Comparison of ENCODE assay signal across 16 mouse cellular contexts in genomic region chr4:140143884-140144525, GRCm38 (mm10).
DNase-seq lines count a peak whose midpoint lies in the region; ATAC-seq and TF ChIP-seq lines count a peak whose summit lies in the region.
"Had no signal": no experiment of that assay in that cellular context is flagged by ENCODE, and none has a peak within 500 bp of the region (broad histone marks: within the 10 kb centered on the region; RNA-seq: fewer than 3 reads in every experiment).

No protein-coding gene starts in this region.

- no peak for DNase-seq in liver, embryonic 14.5 days (ENCODE audit: low read depth in 3 of 3, low spot score in 3 of 3)
- no peak for DNase-seq in liver, embryonic 11.5 days (ENCODE audit: low spot score)
- DNase-seq in ZHBTc4 (ENCODE audit: low read depth, low spot score) = peak; percentile 78
- DNase-seq in spleen, postnatal 4 days (ENCODE audit: low spot score in 2 of 2) = no peak
- DNase-seq in adrenal gland, postnatal 4 days (ENCODE audit: low spot score in 2 of 2) = no peak
- DNase-seq: cerebellum, adult 11-12 months; gastrocnemius, postnatal 10 days; kidney, postnatal 4 days had no signal

- H3K4me1 ChIP-seq in intestine, postnatal 0 days (replicated peaks; ENCODE audit: control insufficient read depth, insufficient read depth, low read length) = no peaks in the 10 kb centered on the region
- H3K4me1 ChIP-seq in intestine, embryonic 15.5 days (replicated peaks) = no peaks in the 10 kb centered on the region
- no peaks in the 10 kb centered on the region for H3K4me1 ChIP-seq in liver, embryonic 14.5 days (replicated peaks; ENCODE audit: control insufficient read depth in 2 of 2, insufficient read depth in 2 of 2, low read length in 1 of 2)
- no peaks in the 10 kb centered on the region for H3K4me1 ChIP-seq in liver, embryonic 11.5 days (replicated peaks; ENCODE audit: control insufficient read depth, insufficient read depth, low read length)
- peaks cover 73% of the 10 kb centered on the region for H3K4me1 ChIP-seq in E14TG2a.4 (replicated peaks; ENCODE audit: low read depth, low read length)
- H3K4me1 ChIP-seq: lung, embryonic 15.5 days had no signal

- H3K27ac ChIP-seq in intestine, postnatal 0 days (ENCODE audit: low read depth, low read length) = no peak overlapping the region
- H3K27ac ChIP-seq in intestine, embryonic 15.5 days = no peak overlapping the region
- H3K27ac ChIP-seq in liver, embryonic 14.5 days = no peak overlapping the region
- no peak overlapping the region for H3K27ac ChIP-seq in liver, embryonic 11.5 days (ENCODE audit: low read depth, low read length)
- H3K27ac ChIP-seq: embryonic facial prominence, embryonic 15.5 days; forebrain, embryonic 12.5 days; heart, embryonic 13.5 days; lung, embryonic 15.5 days had no signal

- no peak overlapping the region for H3K4me2 ChIP-seq in intestine, postnatal 0 days (replicated peaks; ENCODE audit: low read depth)
- no peak overlapping the region for H3K4me2 ChIP-seq in intestine, embryonic 15.5 days (replicated peaks)
- H3K4me2 ChIP-seq in liver, embryonic 14.5 days (ENCODE audit: low read depth) = no peak overlapping the region
- H3K4me2 ChIP-seq in liver, embryonic 11.5 days = no peak overlapping the region
- H3K4me2 ChIP-seq: embryonic facial prominence, embryonic 15.5 days; forebrain, embryonic 12.5 days; heart, embryonic 13.5 days; lung, embryonic 15.5 days had no signal

- peak; percentile 33 for TF ChIP-seq CTCF in intestine, postnatal 0 days (IDR thresholded peaks at IDR 0.05; ENCODE audit: low read depth)
- TF ChIP-seq CTCF in liver, embryonic 14.5 days (IDR thresholded peaks at IDR 0.05; ENCODE audit: low read depth) = peak; percentile 35; the same call in 1 of the 2 replicates
- peak; percentile 79 for TF ChIP-seq CTCF in E14TG2a.4 (conservative IDR thresholded peaks at IDR 0.05; ENCODE audit: low read length)

- no peaks in the 10 kb centered on the region for H3K36me3 ChIP-seq in intestine, postnatal 0 days (ENCODE audit: control insufficient read depth, insufficient read depth)
- no peaks in the 10 kb centered on the region for H3K36me3 ChIP-seq in intestine, embryonic 15.5 days
- no peaks in the 10 kb centered on the region for H3K36me3 ChIP-seq in liver, embryonic 14.5 days (replicated peaks; ENCODE audit: control insufficient read depth, insufficient read depth, low read depth)
- H3K36me3 ChIP-seq in liver, embryonic 11.5 days (ENCODE audit: control insufficient read depth, insufficient read depth, low read length) = no peaks in the 10 kb centered on the region
- no peaks in the 10 kb centered on the region for H3K36me3 ChIP-seq in E14TG2a.4 (ENCODE audit: insufficient read depth, low read length)
- H3K36me3 ChIP-seq: embryonic facial prominence, embryonic 15.5 days; forebrain, embryonic 12.5 days; heart, embryonic 13.5 days; lung, embryonic 15.5 days had no signal

- WGBS in intestine, postnatal 0 days = 86% methylated on average over 10 of the region's 10 CpGs
- WGBS in intestine, embryonic 15.5 days = 84% methylated on average over 10 of the region's 10 CpGs
- 69% methylated on average over 10 of the region's 10 CpGs for WGBS in liver, embryonic 14.5 days (ENCODE audit: insufficient replicate concordance)
- WGBS in liver, embryonic 11.5 days = 86% methylated on average over 10 of the region's 10 CpGs

- H3K4me3 ChIP-seq in intestine, postnatal 0 days (ENCODE audit: low read depth, low read length) = no peak overlapping the region
- no peak overlapping the region for H3K4me3 ChIP-seq in intestine, embryonic 15.5 days (replicated peaks)
- H3K4me3 ChIP-seq in liver, embryonic 14.5 days (ENCODE audit: insufficient read depth in 1 of 2, low read depth in 2 of 2, low read length in 2 of 2) = no peak overlapping the region
- H3K4me3 ChIP-seq in liver, embryonic 11.5 days (ENCODE audit: low read depth, low read length) = no peak overlapping the region
- H3K4me3 ChIP-seq in E14TG2a.4 (replicated peaks; ENCODE audit: low read length) = no peak overlapping the region
- H3K4me3 ChIP-seq: embryonic facial prominence, embryonic 15.5 days; forebrain, embryonic 12.5 days; heart, embryonic 13.5 days; lung, embryonic 15.5 days had no signal

- no peaks in the 10 kb centered on the region for H3K9me3 ChIP-seq in intestine, postnatal 0 days (ENCODE audit: control insufficient read depth)
- no peaks in the 10 kb centered on the region for H3K9me3 ChIP-seq in intestine, embryonic 15.5 days
- H3K9me3 ChIP-seq in liver, embryonic 14.5 days (ENCODE audit: control insufficient read depth, low read length) = no peaks in the 10 kb centered on the region
- no peaks in the 10 kb centered on the region for H3K9me3 ChIP-seq in liver, embryonic 11.5 days (ENCODE audit: control insufficient read depth, low read length)
- H3K9me3 ChIP-seq in E14TG2a.4 (ENCODE audit: low read length) = peaks cover 6% of the 10 kb centered on the region
- H3K9me3 ChIP-seq: embryonic facial prominence, embryonic 15.5 days; forebrain, embryonic 12.5 days; lung, embryonic 15.5 days had no signal

- ATAC-seq in intestine, postnatal 0 days = no peak
- ATAC-seq in intestine, embryonic 15.5 days = no peak
- no peak for ATAC-seq in liver, embryonic 14.5 days (ENCODE audit: insufficient read depth)
- ATAC-seq in liver, embryonic 11.5 days (replicated peaks; ENCODE audit: low FRiP score) = no peak
- ATAC-seq: intestine, embryonic 16.5 days had no signal

- TF ChIP-seq EP300 in liver, embryonic 14.5 days (IDR thresholded peaks at IDR 0.05; ENCODE audit: low read depth) = no peak

- H3K27me3 ChIP-seq in intestine, postnatal 0 days (replicated peaks; ENCODE audit: control insufficient read depth, insufficient read depth, low read length) = no peaks in the 10 kb centered on the region
- H3K27me3 ChIP-seq in intestine, embryonic 15.5 days (replicated peaks) = no peaks in the 10 kb centered on the region; the same call in 1 of the 2 replicates
- no peaks in the 10 kb centered on the region for H3K27me3 ChIP-seq in liver, embryonic 14.5 days (ENCODE audit: control insufficient read depth, insufficient read depth, low read length)
- H3K27me3 ChIP-seq in liver, embryonic 11.5 days (replicated peaks; ENCODE audit: control insufficient read depth, insufficient read depth, low read length) = no peaks in the 10 kb centered on the region
- H3K27me3 ChIP-seq in E14TG2a.4 (ENCODE audit: insufficient read depth, low read length) = 0 out of 2 replicates have a peak, but pooled peaks cover 5% of the 10 kb centered on the region

- no peak overlapping the region for H3K9ac ChIP-seq in intestine, postnatal 0 days (ENCODE audit: low read depth, low read length)
- no peak overlapping the region for H3K9ac ChIP-seq in intestine, embryonic 15.5 days
- no peak overlapping the region for H3K9ac ChIP-seq in liver, embryonic 14.5 days (replicated peaks)
- H3K9ac ChIP-seq in liver, embryonic 11.5 days (ENCODE audit: low read depth, low read length) = no peak overlapping the region
- H3K9ac ChIP-seq: embryonic facial prominence, embryonic 15.5 days; forebrain, embryonic 12.5 days; heart, embryonic 13.5 days; lung, embryonic 15.5 days had no signal
